Mouse (Mus musculus) limb, embryonic 14.5 days (tissue): ENCODE results near the gene Zranb3. TPM values are rescaled to one million over a fixed set of nuclear protein-coding genes. Genes with fewer than 3 reads are reported as not detected.

ENCODE experiments used
- ATAC-seq: fragments of 200-750 bp; cut with Nextera tagmentation; 2 replicates; pipeline ENCODE4 v1.8.0; 2017; ENCODE audit warnings: low read depth, moderate number of reproducible peaks, moderate TSS enrichment; ENCODE audit not compliant: low FRiP score
- DNase-seq: peaks from one replicate; pipeline ENCODE4 v3.0.0-alpha.2; 2015; ENCODE audit warnings: low spot score
- H3K27ac ChIP-seq: fragments of 300-500 bp; sonication (generic); replicated peaks from 2 replicates; pipeline ENCODE4 v1.5.1; 2014; ENCODE audit warnings: low read depth, mild to moderate bottlenecking, low read length, moderate library complexity, mixed read lengths
- H3K27me3 ChIP-seq: fragments of 300-500 bp; sonication (generic); 2 replicates; pipeline ENCODE4 v1.6.1; 2014; ENCODE audit warnings: low read length, mixed read lengths; ENCODE audit not compliant: control insufficient read depth, insufficient read depth
- H3K36me3 ChIP-seq: fragments of 300-500 bp; sonication (generic); 2 replicates; pipeline ENCODE4 v1.6.1; 2014; ENCODE audit warnings: mild to moderate bottlenecking, low read length, moderate library complexity, mixed read lengths; ENCODE audit not compliant: control insufficient read depth, insufficient read depth
- H3K4me1 ChIP-seq: fragments of 300-500 bp; sonication (generic); 2 replicates; pipeline ENCODE4 v1.6.1; 2014; ENCODE audit warnings: antibody characterized with exemption, low read length, mixed read lengths; ENCODE audit not compliant: control insufficient read depth, insufficient read depth
- H3K4me2 ChIP-seq: fragments of 300-500 bp; sonication (generic); replicated peaks from 2 replicates; pipeline ENCODE4 v1.6.1; 2014; ENCODE audit warnings: low read depth, mild to moderate bottlenecking, low read length, moderate library complexity; ENCODE audit not compliant: severe bottlenecking
- H3K4me3 ChIP-seq: fragments of 300-500 bp; sonication (generic); replicated peaks from 2 replicates; pipeline ENCODE4 v1.5.1; 2014; ENCODE audit warnings: low read length
- H3K9ac ChIP-seq: fragments of 300-500 bp; sonication (generic); 2 replicates; pipeline ENCODE4 v1.6.1; 2014; ENCODE audit warnings: mild to moderate bottlenecking, low read depth, low read length, moderate library complexity; ENCODE audit not compliant: severe bottlenecking
- H3K9me3 ChIP-seq: fragments of 300-500 bp; sonication (generic); 2 replicates; pipeline ENCODE4 v1.6.1; 2016; ENCODE audit warnings: low read length; ENCODE audit not compliant: control insufficient read depth
- POLR2A ChIP-seq: fragments of 200-500 bp; IDR thresholded peaks from 2 replicates; pipeline ENCODE4 v1.8.0; 2012; ENCODE audit warnings: inconsistent platforms, mild to moderate bottlenecking, moderate library complexity, borderline replicate concordance; ENCODE audit not compliant: insufficient read depth, insufficient read length; ENCODE audit errors: extremely low read depth
- whole genome bisulfite sequencing: fragments of 180-500 bp; shearing (Covaris S2); extraction: QIAGEN DNeasy Blood & Tissue Kit; methylation state at CpG from one replicate; pipeline ENCODE4 v1.1.7; 2014; 5-methylcytosine and 5-hydroxymethylcytosine counted together
- polyA plus RNA-seq, 2 experiments: library from polyadenylated mRNA; depleted of rRNA in 1 of 2; stranded (reverse) in 1 of 2; unstranded in 1 of 2; fragments of >200 nt; fragmentation: Nextera tagmentation in 1 of 2; extraction: Ambion mirVana in 1 of 2; gene quantifications; 2 replicates each; pipeline versions ENCODE4 v1.2.1 to v1.2.3; 2012 to 2014

Zranb3 gene
- polyA plus RNA-seq, 2 experiments, result 6.9 to 13.0 TPM

DNA sequence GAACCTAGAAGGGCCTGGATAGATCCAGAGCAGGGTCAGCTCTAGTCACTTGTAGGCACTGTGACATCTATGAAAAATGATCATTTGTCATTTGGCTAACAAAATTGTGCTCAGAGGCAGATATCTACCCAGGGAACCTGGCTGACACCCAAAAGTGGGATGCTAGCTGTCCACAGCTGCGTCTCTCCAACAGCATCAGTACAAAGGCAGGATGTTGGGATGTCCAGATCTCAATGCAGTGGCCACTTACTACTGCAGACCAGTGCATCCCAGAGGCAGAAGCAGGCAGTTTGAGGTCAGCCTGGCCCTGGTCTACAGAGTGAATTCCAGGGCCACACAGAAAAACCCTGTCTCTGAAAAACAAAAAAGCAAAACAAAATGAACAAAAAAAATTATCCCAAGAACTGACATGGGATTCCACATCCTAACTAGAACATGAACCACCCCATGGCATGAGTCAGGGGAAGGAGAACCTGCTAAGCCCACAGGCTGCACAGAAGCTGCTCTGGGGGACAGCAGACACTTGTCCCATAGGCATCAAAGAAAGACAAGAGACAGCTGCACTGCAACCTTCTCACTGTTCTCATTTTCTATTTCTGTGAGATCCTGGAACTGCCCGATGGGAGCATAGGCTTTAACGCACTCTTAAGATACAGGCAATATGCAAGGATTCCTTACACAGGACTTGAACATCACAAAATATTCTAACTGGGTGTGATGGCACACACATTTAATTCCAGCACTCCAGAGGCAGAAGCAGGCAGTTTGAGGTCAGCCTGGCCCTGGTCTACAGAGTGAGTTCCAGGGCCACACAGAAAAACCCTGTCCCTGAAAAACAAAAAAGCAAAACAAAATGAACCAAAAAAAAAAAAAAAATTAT lies 156.9 kb downstream of the Zranb3 start:
- Histone ChIP-seq H3K4me1 (no peaks in the 10 kb centered on the region), H3K9ac (no peak overlapping the region), H3K4me3 (no peak overlapping the region), H3K27ac (no peak overlapping the region), H3K27me3 (no peaks in the 10 kb centered on the region), H3K4me2 (no peak overlapping the region), H3K36me3 (peaks cover 37% of the 10 kb centered on the region), H3K9me3 (no peaks in the 10 kb centered on the region)
- no peak for ATAC-seq
- TF ChIP-seq POLR2A, result no peak
- 88% methylated on average over 3 of the region's 3 CpGs for WGBS
- no peak for DNase-seq

GRCm38 (mm10) chr1:127943516-127943915 lies 159.3 kb downstream of the Zranb3 start:
- no peak for DNase-seq

DNA sequence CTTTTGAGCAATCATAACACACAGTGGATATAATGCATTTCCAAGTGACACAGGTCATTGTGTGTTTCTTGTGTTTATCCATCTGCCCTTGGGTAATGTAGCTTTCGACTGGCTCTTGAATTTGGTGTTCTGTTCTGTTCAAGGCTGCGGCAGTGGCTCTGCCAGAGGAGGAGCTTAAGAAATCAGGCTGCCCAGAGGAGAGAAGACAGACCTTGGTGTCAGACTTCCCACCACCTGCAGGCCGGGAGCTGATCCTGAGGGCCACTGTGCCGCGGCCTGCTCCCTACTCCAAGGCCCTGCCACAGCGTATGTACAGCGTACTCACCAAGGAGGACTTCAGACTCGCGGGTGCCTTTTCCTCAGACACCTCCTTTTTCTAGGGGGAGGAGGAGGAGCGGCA lies 160.6 kb downstream of the Zranb3 start:
- H3K9me3 ChIP-seq, result peaks cover 8% of the 10 kb centered on the region
- H3K36me3 ChIP-seq, result peaks cover 73% of the 10 kb centered on the region
- no peaks in the 10 kb centered on the region for H3K27me3 ChIP-seq
- DNase-seq, result no peak
- no peaks in the 10 kb centered on the region for H3K4me1 ChIP-seq
- no peak overlapping the region for H3K4me3 ChIP-seq
- no peak overlapping the region for H3K9ac ChIP-seq
- no peak for ATAC-seq
- no peak overlapping the region for H3K4me2 ChIP-seq
- 97% methylated on average over 9 of the region's 10 CpGs for WGBS
- TF ChIP-seq POLR2A, result no peak
- no peak overlapping the region for H3K27ac ChIP-seq

More at GRCm38 (mm10) chr1:127943516-127943915, 159.3 kb downstream of the Zranb3 start:
- Histone ChIP-seq H3K4me1 (no peaks in the 10 kb centered on the region), H3K4me2 (no peak overlapping the region), H3K27me3 (no peaks in the 10 kb centered on the region), H3K27ac (no peak overlapping the region), H3K9me3 (peaks cover 7% of the 10 kb centered on the region), H3K9ac (no peak overlapping the region), H3K36me3 (peaks cover 61% of the 10 kb centered on the region), H3K4me3 (no peak overlapping the region)
- WGBS, result 83% methylated on average over 6 of the region's 6 CpGs
- no peak for TF ChIP-seq POLR2A
- ATAC-seq, result no peak

GRCm38 (mm10) chr1:127937277-127937676 lies 165.6 kb downstream of the Zranb3 start:
- ATAC-seq, result no peak
- no peak overlapping the region for H3K4me3 ChIP-seq
- H3K9ac ChIP-seq, result no peak overlapping the region
- H3K27ac ChIP-seq, result no peak overlapping the region
- 69% methylated on average over 8 of the region's 8 CpGs for WGBS
- H3K4me1 ChIP-seq, result no peaks in the 10 kb centered on the region
- peaks cover 85% of the 10 kb centered on the region for H3K36me3 ChIP-seq
- H3K27me3 ChIP-seq, result no peaks in the 10 kb centered on the region
- H3K4me2 ChIP-seq, result no peak overlapping the region
- peaks cover 8% of the 10 kb centered on the region for H3K9me3 ChIP-seq
- no peak for DNase-seq
- no peak for TF ChIP-seq POLR2A

DNA sequence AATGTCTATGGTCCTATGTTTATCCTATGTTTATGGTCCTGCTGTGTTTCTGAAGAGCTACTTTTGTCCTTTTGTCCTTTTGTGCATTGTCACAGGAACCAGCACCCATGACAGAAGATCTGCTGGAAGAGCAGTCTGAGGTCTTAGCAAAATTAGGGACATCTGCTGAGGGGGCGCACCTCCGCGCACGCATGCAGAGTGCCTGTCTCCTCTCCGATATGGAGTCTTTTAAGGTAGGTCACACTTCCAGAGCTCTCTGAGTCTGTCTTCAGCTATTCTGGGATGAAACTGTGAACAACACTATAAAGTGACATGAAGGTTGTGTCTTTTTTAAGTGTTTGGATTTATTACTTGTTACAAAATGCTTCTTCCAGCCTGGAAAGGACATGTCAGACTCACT lies 168.5 kb downstream of the Zranb3 start:
- no peaks in the 10 kb centered on the region for H3K27me3 ChIP-seq
- peaks cover 73% of the 10 kb centered on the region for H3K36me3 ChIP-seq
- WGBS, result 95% methylated on average over 5 of the region's 5 CpGs
- no peak overlapping the region for H3K4me3 ChIP-seq
- no peak for TF ChIP-seq POLR2A
- H3K9me3 ChIP-seq, result peaks cover 8% of the 10 kb centered on the region
- ATAC-seq, result no peak
- H3K4me2 ChIP-seq, result no peak overlapping the region
- no peak overlapping the region for H3K27ac ChIP-seq
- no peaks in the 10 kb centered on the region for H3K4me1 ChIP-seq
- no peak overlapping the region for H3K9ac ChIP-seq
- no peak for DNase-seq
